Mouse (Mus musculus) stomach, embryonic 15.5 days (tissue): Measurements from ENCODE around the gene Mcfd2. TPM values are rescaled to one million over a fixed set of nuclear protein-coding genes. Genes with fewer than 3 reads are reported as not detected.

Experiments
- ATAC-seq: fragments of 200-750 bp; cut with Nextera tagmentation; 2 replicates; pipeline ENCODE4 v1.8.0; 2017; ENCODE audit warnings: low read depth, moderate number of reproducible peaks, moderate TSS enrichment; ENCODE audit not compliant: insufficient read depth, low FRiP score
- H3K27ac ChIP-seq: fragments of 300-500 bp; sonication (generic); 2 replicates; pipeline ENCODE4 v1.5.1; 2015; ENCODE audit warnings: mild to moderate bottlenecking, inconsistent platforms
- H3K27me3 ChIP-seq: fragments of 300-500 bp; sonication (generic); replicated peaks from 2 replicates; pipeline ENCODE4 v1.6.1; 2015; ENCODE audit warnings: inconsistent platforms
- H3K36me3 ChIP-seq: fragments of 300-500 bp; sonication (generic); 2 replicates; pipeline ENCODE4 v1.6.1; 2015; ENCODE audit warnings: inconsistent platforms
- H3K4me1 ChIP-seq: fragments of 300-500 bp; sonication (generic); 2 replicates; pipeline ENCODE4 v1.6.1; 2015; ENCODE audit warnings: inconsistent platforms
- H3K4me2 ChIP-seq: fragments of 300-500 bp; sonication (generic); 2 replicates; pipeline ENCODE4 v1.6.1; 2015; ENCODE audit warnings: mild to moderate bottlenecking, inconsistent platforms
- H3K4me3 ChIP-seq: fragments of 300-500 bp; sonication (generic); replicated peaks from 2 replicates; pipeline ENCODE4 v1.5.1; 2015; ENCODE audit warnings: inconsistent platforms
- H3K9ac ChIP-seq: fragments of 300-500 bp; sonication (generic); 2 replicates; pipeline ENCODE4 v1.6.1; 2015; ENCODE audit warnings: inconsistent platforms
- H3K9me3 ChIP-seq: fragments of 300-500 bp; sonication (generic); 2 replicates; pipeline ENCODE4 v1.6.1; 2016; ENCODE audit warnings: inconsistent platforms
- WGBS: fragments of 180-500 bp; shearing (Covaris S2); methylation state at CpG from one replicate; pipeline ENCODE4 v1.1.7; 2015; 5-methylcytosine and 5-hydroxymethylcytosine counted together
- polyA plus RNA-seq: library from polyadenylated mRNA; unstranded; fragments of >200 nt; fragmentation: Nextera tagmentation; extraction: Ambion mirVana; gene quantifications from 2 replicates; pipeline ENCODE4 v1.2.1, GENCODE M21; 2015

Mcfd2 gene
- polyA plus RNA-seq, 1 experiment from 2014 or later = 130 TPM

DNA sequence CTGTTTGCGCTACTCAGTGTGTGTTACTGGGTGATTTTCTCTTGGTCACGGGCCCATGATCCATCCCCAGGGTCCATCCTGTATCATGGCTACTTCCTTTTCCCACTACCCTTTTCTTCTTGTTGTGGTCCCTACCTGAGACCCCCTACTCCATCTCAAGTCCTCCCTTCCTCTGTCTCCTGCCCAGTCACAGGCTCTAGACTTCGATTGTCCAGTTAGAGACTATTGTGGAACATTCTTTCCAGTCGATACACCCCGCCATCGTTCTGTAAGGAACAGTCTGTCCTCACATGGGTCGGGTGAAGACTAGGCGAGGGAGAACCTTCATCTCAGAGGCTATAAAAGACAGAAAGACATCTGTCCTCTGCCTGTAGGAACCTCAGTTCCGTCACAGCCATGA, 40.4 kb downstream of the Mcfd2 start:
- Histone ChIP-seq H3K4me3 (no peak overlapping the region), H3K27ac (no peak overlapping the region), H3K9me3 (no peaks in the 10 kb centered on the region), H3K9ac (no peak overlapping the region), H3K4me2 (no peak overlapping the region), H3K27me3 (no peaks in the 10 kb centered on the region), H3K4me1 (peaks cover 2% of the 10 kb centered on the region; the same call in 1 of the 2 replicates), H3K36me3 (no peaks in the 10 kb centered on the region)
- 92% methylated on average over 9 of the region's 9 CpGs for WGBS
- no peak for ATAC-seq

DNA sequence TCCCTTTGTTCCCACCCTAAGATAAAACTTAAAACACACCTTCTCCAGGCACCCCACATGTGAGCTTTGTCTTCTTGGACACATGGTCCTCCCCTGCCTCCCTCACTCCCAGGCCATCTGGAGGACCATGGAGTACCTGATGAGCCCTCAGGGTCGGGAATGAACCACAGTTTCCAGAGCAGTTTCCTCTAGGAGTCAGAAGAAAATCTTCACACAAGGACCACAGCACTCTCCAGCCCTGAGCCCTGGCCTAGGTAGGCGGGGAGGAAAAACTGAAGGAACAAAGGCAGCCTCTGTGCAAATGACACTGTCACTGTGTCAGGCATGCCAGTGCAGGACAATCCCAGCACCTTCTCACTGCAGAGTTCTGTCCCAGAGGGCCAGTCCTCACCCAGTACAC, 41.3 kb downstream of the Mcfd2 start:
- Histone ChIP-seq H3K4me2 (no peak overlapping the region), H3K27me3 (no peaks in the 10 kb centered on the region), H3K4me3 (no peak overlapping the region), H3K36me3 (no peaks in the 10 kb centered on the region), H3K9me3 (no peaks in the 10 kb centered on the region), H3K27ac (no peak overlapping the region), H3K4me1 (peaks cover 2% of the 10 kb centered on the region; the same call in 1 of the 2 replicates), H3K9ac (no peak overlapping the region)
- no peak for ATAC-seq
- 55% methylated on average over 2 of the region's 2 CpGs for WGBS

DNA sequence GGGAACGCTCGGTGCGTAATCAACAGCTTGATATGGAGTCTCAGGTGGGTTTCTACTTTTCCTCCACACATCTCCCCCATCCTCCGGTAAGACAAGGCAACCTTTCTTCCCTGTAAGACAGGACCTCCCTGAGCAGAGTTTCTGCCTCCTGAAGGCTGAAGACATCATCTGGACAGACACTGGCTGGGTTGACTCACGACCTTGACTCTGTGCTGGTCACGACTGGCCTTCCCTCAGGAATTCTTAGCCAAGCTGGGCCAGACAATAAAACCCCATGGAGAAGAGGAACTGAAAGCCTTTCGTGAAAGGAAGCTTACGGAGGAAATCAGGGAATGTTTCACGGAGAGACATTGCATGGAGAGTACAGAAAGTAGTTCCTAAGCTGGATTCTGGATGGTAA, 46.3 kb downstream of the Mcfd2 start:
- Histone ChIP-seq H3K27ac (no peak overlapping the region), H3K4me2 (no peak overlapping the region), H3K36me3 (no peaks in the 10 kb centered on the region), H3K9me3 (no peaks in the 10 kb centered on the region), H3K4me1 (no peaks in the 10 kb centered on the region), H3K4me3 (no peak overlapping the region), H3K27me3 (no peaks in the 10 kb centered on the region), H3K9ac (no peak overlapping the region)
- 79% methylated on average over 9 of the region's 9 CpGs for WGBS
- no peak for ATAC-seq

DNA sequence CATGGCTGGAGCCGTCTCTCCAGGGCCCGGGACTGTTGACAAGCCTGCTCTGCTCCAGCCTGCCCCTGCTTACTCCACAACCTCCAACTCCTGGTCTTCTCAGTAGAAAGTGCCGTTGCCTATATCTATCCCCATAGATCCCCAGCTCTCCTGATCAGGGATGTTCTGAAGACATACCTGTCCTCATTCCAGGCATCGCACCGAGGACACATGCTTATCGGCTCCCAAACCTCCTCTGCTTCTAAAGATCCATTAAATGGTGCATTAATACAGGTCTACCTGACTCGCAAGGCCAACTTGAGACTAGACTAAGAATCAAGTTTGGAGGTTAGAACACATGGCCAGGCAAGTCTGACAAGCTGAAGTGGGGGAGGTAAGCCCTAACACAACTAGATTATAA, 51.2 kb downstream of the Mcfd2 start:
- ATAC-seq = no peak
- Histone ChIP-seq H3K27me3 (no peaks in the 10 kb centered on the region), H3K36me3 (no peaks in the 10 kb centered on the region), H3K9ac (no peak overlapping the region), H3K4me1 (no peaks in the 10 kb centered on the region), H3K9me3 (no peaks in the 10 kb centered on the region), H3K27ac (no peak overlapping the region), H3K4me2 (no peak overlapping the region), H3K4me3 (no peak overlapping the region)
- WGBS = 89% methylated on average over 7 of the region's 7 CpGs

DNA sequence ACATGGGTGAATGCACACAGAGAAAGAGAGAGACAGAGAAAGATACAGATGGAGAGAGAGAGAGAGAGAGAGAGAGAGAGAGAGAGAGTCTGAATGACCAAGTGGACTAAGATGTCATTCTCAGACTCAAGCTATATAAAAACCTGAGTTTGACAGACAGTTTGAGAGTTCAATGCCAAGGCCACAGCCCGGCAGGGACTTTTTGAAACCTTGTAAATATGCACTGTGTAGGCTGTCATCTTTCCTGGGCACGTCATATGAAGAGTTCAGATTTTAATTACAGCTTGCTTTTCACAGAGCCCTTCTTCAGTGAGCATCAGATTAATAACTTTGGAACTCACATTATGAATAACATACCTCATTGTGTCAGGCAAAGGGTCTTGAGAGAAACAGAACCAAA, 55.2 kb downstream of the Mcfd2 start:
- no peak for ATAC-seq
- no peaks in the 10 kb centered on the region for H3K27me3 ChIP-seq
- WGBS = 75% methylated on average over 2 of the region's 2 CpGs
- no peaks in the 10 kb centered on the region for H3K4me1 ChIP-seq
- no peak overlapping the region for H3K27ac ChIP-seq
- H3K4me3 ChIP-seq = no peak overlapping the region
- H3K4me2 ChIP-seq = no peak overlapping the region
- H3K36me3 ChIP-seq = no peaks in the 10 kb centered on the region
- H3K9me3 ChIP-seq = no peaks in the 10 kb centered on the region
- no peak overlapping the region for H3K9ac ChIP-seq

DNA sequence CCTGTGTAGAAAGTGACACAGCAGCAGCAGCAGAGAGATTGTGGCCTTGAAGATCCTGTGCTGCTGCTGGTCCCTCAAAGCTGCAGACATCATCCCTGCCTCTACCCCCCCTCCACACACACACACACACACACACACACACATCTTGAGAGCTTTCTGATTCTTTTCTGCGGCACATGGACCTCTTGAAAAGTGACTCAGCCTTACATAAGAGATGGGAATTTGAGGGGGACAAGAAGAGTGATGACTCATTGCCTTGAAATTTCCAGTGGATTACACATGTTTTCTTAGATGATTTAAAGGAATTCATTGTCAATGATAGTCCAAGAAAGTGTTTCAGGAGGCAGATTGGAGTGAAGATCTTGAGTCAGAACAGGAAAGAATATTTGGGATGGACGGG, 58.9 kb downstream of the Mcfd2 start:
- no peaks in the 10 kb centered on the region for H3K36me3 ChIP-seq
- H3K4me3 ChIP-seq = no peak overlapping the region
- ATAC-seq = no peak
- peaks cover 12% of the 10 kb centered on the region for H3K4me1 ChIP-seq
- no peaks in the 10 kb centered on the region for H3K27me3 ChIP-seq
- no peaks in the 10 kb centered on the region for H3K9me3 ChIP-seq
- H3K4me2 ChIP-seq = no peak overlapping the region
- no peak overlapping the region for H3K27ac ChIP-seq
- no peak overlapping the region for H3K9ac ChIP-seq
- 58% methylated on average over 2 of the region's 2 CpGs for WGBS

Other genes starting within 250 kb of the Mcfd2 start
- gene Pigf, start 240.5 kb downstream of the Mcfd2 start, polyA plus RNA-seq = 61.1 and 64.4 TPM in 2 replicates
- gene Cript, start 240.4 kb downstream of the Mcfd2 start, polyA plus RNA-seq = 120 and 127 TPM in 2 replicates
- 11.5 and 12.2 TPM in 2 replicates for gene Socs5, start 158.3 kb downstream of the Mcfd2 start, polyA plus RNA-seq
- 12.2 and 13.1 TPM in 2 replicates for gene Ttc7, start 17.0 kb upstream of the Mcfd2 start, polyA plus RNA-seq
- not detected in 2 replicates for gene Stpg4, start 161.8 kb upstream of the Mcfd2 start, polyA plus RNA-seq
- gene Calm2, start 181.0 kb upstream of the Mcfd2 start, polyA plus RNA-seq = 879 and 956 TPM in 2 replicates